Mouse (Mus musculus) embryonic fibroblast, embryonic 13.5 days (primary cell): ENCODE data around the gene Stmnd1.

Source experiments
- CTCF ChIP-seq: IDR thresholded peaks from 2 replicates; pipeline ENCODE4 v1.5.1; 2011; ENCODE audit warnings: mild to moderate bottlenecking, control low read depth, low read length, moderate library complexity, borderline replicate concordance; ENCODE audit not compliant: insufficient read depth
- POLR2A ChIP-seq: IDR thresholded peaks from 2 replicates; pipeline ENCODE4 v1.6.1; 2011; ENCODE audit warnings: low read depth, mild to moderate bottlenecking, control low read depth, low read length, moderate library complexity

- TF ChIP-seq POLR2A, result no peak
- TF ChIP-seq CTCF, result no peak
Observed at GRCm38 (mm10) chr13:46346830-46347512, 73.5 kb downstream of the Stmnd1 start.
